ENCODE assay signal across 8 mouse cellular contexts in the genomic region with DNA sequence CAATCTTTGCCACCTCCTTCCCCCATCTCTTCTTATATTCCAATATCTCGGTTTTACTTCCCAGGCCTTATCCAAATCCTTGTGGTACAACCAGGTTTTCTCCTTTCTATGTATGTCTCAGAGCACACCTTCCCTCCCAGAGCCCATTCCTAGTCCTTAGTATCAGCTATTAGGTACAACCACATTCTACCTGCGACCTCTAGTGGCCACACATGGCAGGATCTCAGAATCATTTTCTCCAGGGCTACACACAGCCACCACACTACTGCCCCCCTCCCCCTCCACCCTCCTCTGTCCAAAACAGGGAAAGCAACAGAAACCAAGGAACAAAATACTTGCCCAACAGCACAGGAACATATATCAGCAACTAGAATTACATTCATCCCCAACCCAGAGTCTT.
DNase-seq lines count a peak whose midpoint lies in the region; ATAC-seq lines count a peak whose summit lies in the region.

No protein-coding gene starts in this region.

- no peak overlapping the region for H3K9ac ChIP-seq in kidney, embryonic 15.5 days

- H3K9me3 ChIP-seq in forebrain, embryonic 10.5 days, result no peaks in the 10 kb centered on the region
- H3K9me3 ChIP-seq in kidney, embryonic 15.5 days (replicated peaks), result no peaks in the 10 kb centered on the region

- H3K27ac ChIP-seq in forebrain, embryonic 10.5 days, result no peak overlapping the region
- H3K27ac ChIP-seq in kidney, embryonic 15.5 days, result no peak overlapping the region

- H3K4me3 ChIP-seq in forebrain, embryonic 10.5 days, result no peak overlapping the region
- no peak overlapping the region for H3K4me3 ChIP-seq in kidney, embryonic 15.5 days (replicated peaks)

- peak; percentile 7 for DNase-seq in ovary, postnatal 36 days (ENCODE audit: low spot score)
- DNase-seq in ovary, adult 18-20 months (ENCODE audit: low spot score), result no peak
- DNase-seq in adrenal gland, adult (ENCODE audit: inconsistent age in 2 of 2, low spot score in 1 of 2), result peak; percentile 32 to 76
- DNase-seq in forebrain, embryonic 10.5 days (ENCODE audit: extremely low spot score, low spot score), result peak; percentile 64
- peak; percentile 15 for DNase-seq in lung, postnatal 14 days
- peak; percentile 23 for DNase-seq in splenic B cell, adult 2 months (ENCODE audit: low read depth, low spot score)
- no peak for DNase-seq in heart, adult 9 months (ENCODE audit: low spot score in 2 of 2)

- no peaks in the 10 kb centered on the region for H3K36me3 ChIP-seq in forebrain, embryonic 10.5 days (replicated peaks)
- H3K36me3 ChIP-seq in kidney, embryonic 15.5 days, result no peaks in the 10 kb centered on the region
- no peaks in the 10 kb centered on the region for H3K36me3 ChIP-seq in splenic B cell, adult 2 months (ENCODE audit: control insufficient read depth, insufficient read depth, low read length, poor library complexity, severe bottlenecking)

- ATAC-seq in kidney, embryonic 15.5 days (replicated peaks; ENCODE audit: low FRiP score), result peak; percentile 89

- 16% methylated on average over 2 of the region's 2 CpGs for WGBS in forebrain, embryonic 10.5 days
- 15% methylated on average over 2 of the region's 2 CpGs for WGBS in kidney, embryonic 15.5 days

- H3K4me2 ChIP-seq in kidney, embryonic 15.5 days, result no peak overlapping the region

- no peaks in the 10 kb centered on the region for H3K4me1 ChIP-seq in forebrain, embryonic 10.5 days
- H3K4me1 ChIP-seq in kidney, embryonic 15.5 days, result no peaks in the 10 kb centered on the region

- no peaks in the 10 kb centered on the region for H3K27me3 ChIP-seq in forebrain, embryonic 10.5 days (ENCODE audit: poor library complexity, severe bottlenecking)
- no peaks in the 10 kb centered on the region for H3K27me3 ChIP-seq in kidney, embryonic 15.5 days
- no peaks in the 10 kb centered on the region for H3K27me3 ChIP-seq in splenic B cell, adult 2 months (ENCODE audit: control insufficient read depth, insufficient read depth, low read length, poor library complexity, severe bottlenecking)

Comparison
In these comparisons a context has a peak if more than half of its experiments do, and no peak if none do; other contexts are left out.
1. DNase-seq: peak in ovary, postnatal 36 days (single experiment), adrenal gland, adult (2 of 2), forebrain, embryonic 10.5 days (single experiment), lung, postnatal 14 days (single experiment) and splenic B cell, adult 2 months (single experiment); none in ovary, adult 18-20 months (single experiment) and heart, adult 9 months (0 of 2).